Mouse (Mus musculus) C2C12 (cell line): ENCODE measurements around the gene Olfr183. TPM values are rescaled to one million over a fixed set of nuclear protein-coding genes. Genes with fewer than 3 reads are reported as not detected.
"Not testable (repeated sequence)": the region's sequence is repeated elsewhere in the genome, so short reads cannot be mapped to it uniquely, and the experiment has no call there.

Experiments used
- H3K27me3 ChIP-seq: one replicate; pipeline ENCODE4 v1.6.1; 2011; ENCODE audit not compliant: control insufficient read depth, insufficient read depth, insufficient read length
- H3K36me3 ChIP-seq: one replicate; pipeline ENCODE4 v1.6.1; 2011; ENCODE audit not compliant: control insufficient read depth, insufficient read depth
- H3K4me3 ChIP-seq: one replicate; pipeline ENCODE4 v1.5.1; 2011; ENCODE audit warnings: mild to moderate bottlenecking, control low read depth; ENCODE audit not compliant: poor library complexity, insufficient read depth, severe bottlenecking
- H3K79me2 ChIP-seq: one replicate; pipeline ENCODE4 v1.6.1; 2011; ENCODE audit not compliant: control insufficient read depth, insufficient read depth
- H3K79me3 ChIP-seq: one replicate; pipeline ENCODE4 v1.6.1; 2011; ENCODE audit warnings: low read depth, control low read depth
- H3ac ChIP-seq: one replicate; pipeline ENCODE3; 2011; ENCODE audit warnings: low read depth; ENCODE audit not compliant: control insufficient read depth, insufficient read length
- CEBPB ChIP-seq: IDR thresholded peaks from one replicate; pipeline ENCODE4 v1.6.1; 2011; ENCODE audit warnings: low read depth, mild to moderate bottlenecking, control low read depth, moderate library complexity
- CTCF ChIP-seq: IDR thresholded peaks from one replicate; pipeline ENCODE4 v1.5.1; 2011; ENCODE audit not compliant: control insufficient read depth, insufficient read depth, insufficient read length
- FOSL1 ChIP-seq: IDR thresholded peaks from one replicate; pipeline ENCODE4 v1.8.0; 2011; ENCODE audit warnings: mild to moderate bottlenecking, low read length; ENCODE audit not compliant: poor library complexity, insufficient read depth, severe bottlenecking
- MAX ChIP-seq: IDR thresholded peaks from one replicate; pipeline ENCODE4 v1.6.1; 2011; ENCODE audit warnings: mild to moderate bottlenecking, control low read depth
- MYOD1 ChIP-seq: IDR thresholded peaks from one replicate; pipeline ENCODE4 v1.6.1; 2011; ENCODE audit warnings: low read depth; ENCODE audit not compliant: control insufficient read depth, insufficient read length
- MYOG ChIP-seq: IDR thresholded peaks from one replicate; pipeline ENCODE4 v1.6.1; 2011; ENCODE audit not compliant: control insufficient read depth, insufficient read length; ENCODE audit errors: extremely low read depth
- USF1 ChIP-seq: IDR thresholded peaks from one replicate; pipeline ENCODE4 v1.6.1; 2011; ENCODE audit warnings: low read depth, mild to moderate bottlenecking, control low read depth, moderate library complexity
- polyA plus RNA-seq: library from polyadenylated mRNA; unstranded; fragments of >200 nt; fragmentation: generic; extraction: Trizol; gene quantifications from one replicate; pipeline ENCODE4 v1.2.1, GENCODE M21; 2012; ENCODE audit warnings: missing spikeins

Olfr183 gene
- polyA plus RNA-seq, 1 experiment = not detected

GRCm38 (mm10) chr16:59048860-59049259 is 53.7 kb downstream of the Olfr183 start:
- H3K79me2 ChIP-seq = no peaks in the 10 kb centered on the region
- no peaks in the 10 kb centered on the region for H3K27me3 ChIP-seq
- H3K4me3 ChIP-seq = no peak overlapping the region
- H3ac ChIP-seq = no peak overlapping the region
- H3K36me3 ChIP-seq = no peaks in the 10 kb centered on the region
- no peaks in the 10 kb centered on the region for H3K79me3 ChIP-seq
- TF ChIP-seq MAX = no peak
- no peak for TF ChIP-seq CTCF
- TF ChIP-seq FOSL1 = no peak
- no peak for TF ChIP-seq MYOD1
- TF ChIP-seq CEBPB = no peak
- TF ChIP-seq MYOG = no peak
- TF ChIP-seq USF1 = no peak

- not testable (repeated sequence) for H3K79me3 ChIP-seq, H3K36me3 ChIP-seq, H3K27me3 ChIP-seq, H3K79me2 ChIP-seq, H3K4me3 ChIP-seq, H3ac ChIP-seq
Measured at GRCm38 (mm10) chr16:59049286-59049685, 54.1 kb downstream of the Olfr183 start.

Other genes with a start within 250 kb of the Olfr183 start
- gene Olfr172, start 232.2 kb upstream of the Olfr183 start, polyA plus RNA-seq = not detected
- gene Olfr173, start 195.1 kb upstream of the Olfr183 start, polyA plus RNA-seq = not detected
- not detected for gene Olfr175-ps1, start 168.6 kb upstream of the Olfr183 start, polyA plus RNA-seq
- not detected for gene Olfr177, start 120.6 kb upstream of the Olfr183 start, polyA plus RNA-seq
- gene Olfr178, start 103.3 kb upstream of the Olfr183 start, polyA plus RNA-seq = not detected
- not detected for gene Olfr181, start 66.6 kb upstream of the Olfr183 start, polyA plus RNA-seq
- not detected for gene Olfr180, start 66.0 kb upstream of the Olfr183 start, polyA plus RNA-seq
- gene Olfr186, start 34.9 kb downstream of the Olfr183 start, polyA plus RNA-seq = not detected
- not detected for gene Olfr187, start 44.4 kb downstream of the Olfr183 start, polyA plus RNA-seq
- gene Olfr190, start 82.6 kb downstream of the Olfr183 start, polyA plus RNA-seq = not detected
- not detected for gene Olfr191, start 94.5 kb downstream of the Olfr183 start, polyA plus RNA-seq
- gene Olfr193, start 116.5 kb downstream of the Olfr183 start, polyA plus RNA-seq = not detected
- not detected for gene Olfr194, start 125.7 kb downstream of the Olfr183 start, polyA plus RNA-seq
- not detected for gene Olfr195, start 151.7 kb downstream of the Olfr183 start, polyA plus RNA-seq
- gene Olfr196, start 175.1 kb downstream of the Olfr183 start, polyA plus RNA-seq = not detected
- gene Olfr198, start 208.2 kb downstream of the Olfr183 start, polyA plus RNA-seq = not detected
- not detected for gene Olfr199, start 224.4 kb downstream of the Olfr183 start, polyA plus RNA-seq